Mouse (Mus musculus): ENCODE measurements around the gene Cmtr1.
A peak's percentile ranks its signal among the peaks of the same experiment; 100 is the strongest.

Gene Cmtr1

GRCm38 (mm10) chr17:29669030-29669429 lies 8.6 kb downstream of the Cmtr1 start:
- DNase-seq (ENCODE audit: low read depth, low spot score), result no peak

- DNase-seq (ENCODE audit: low read depth, low spot score), result no peak
These were observed 9.5 kb downstream of the Cmtr1 start for GRCm38 (mm10) chr17:29669936-29670335.

- DNase-seq (ENCODE audit: low read depth, low spot score), result no peak
These were observed 10.6 kb downstream of the Cmtr1 start for GRCm38 (mm10) chr17:29671021-29671420.

- no peak for DNase-seq (ENCODE audit: low read depth, low spot score)
These were observed 12.9 kb downstream of the Cmtr1 start for GRCm38 (mm10) chr17:29673325-29673724.

GRCm38 (mm10) chr17:29678526-29678925 lies 18.1 kb downstream of the Cmtr1 start:
- no peak for DNase-seq (ENCODE audit: low read depth, low spot score)

GRCm38 (mm10) chr17:29679038-29679767 lies 18.8 kb downstream of the Cmtr1 start:
- no peak for DNase-seq (ENCODE audit: low read depth, low spot score)

- DNase-seq (ENCODE audit: low read depth, low spot score), result no peak
These were observed 19.8 kb downstream of the Cmtr1 start for GRCm38 (mm10) chr17:29680174-29680573.

- DNase-seq (ENCODE audit: low read depth, low spot score), result no peak
These were observed 20.5 kb downstream of the Cmtr1 start for GRCm38 (mm10) chr17:29680921-29681320.

GRCm38 (mm10) chr17:29681669-29682068 lies 21.3 kb downstream of the Cmtr1 start:
- DNase-seq (ENCODE audit: low read depth, low spot score), result peak; percentile 42

GRCm38 (mm10) chr17:29682261-29682660 lies 21.9 kb downstream of the Cmtr1 start:
- DNase-seq (ENCODE audit: low read depth, low spot score), result no peak

- no peak for DNase-seq (ENCODE audit: low read depth, low spot score)
These were observed 22.7 kb downstream of the Cmtr1 start for GRCm38 (mm10) chr17:29683127-29683526.

- DNase-seq (ENCODE audit: low read depth, low spot score), result no peak
These were observed 23.9 kb downstream of the Cmtr1 start for GRCm38 (mm10) chr17:29684275-29684674.

GRCm38 (mm10) chr17:29686771-29687170 lies 26.4 kb downstream of the Cmtr1 start:
- DNase-seq (ENCODE audit: low read depth, low spot score), result no peak

GRCm38 (mm10) chr17:29687373-29687772 lies 27.0 kb downstream of the Cmtr1 start:
- DNase-seq (ENCODE audit: low read depth, low spot score), result no peak

GRCm38 (mm10) chr17:29688610-29689009 lies 28.2 kb downstream of the Cmtr1 start:
- no peak for DNase-seq (ENCODE audit: low read depth, low spot score)

GRCm38 (mm10) chr17:29690257-29690656 lies 29.9 kb downstream of the Cmtr1 start:
- no peak for DNase-seq (ENCODE audit: low read depth, low spot score)

- DNase-seq (ENCODE audit: low read depth, low spot score), result no peak
These were observed 32.4 kb downstream of the Cmtr1 start for GRCm38 (mm10) chr17:29692827-29693226.

GRCm38 (mm10) chr17:29693571-29693970 lies 33.2 kb downstream of the Cmtr1 start:
- DNase-seq (ENCODE audit: low read depth, low spot score), result no peak

GRCm38 (mm10) chr17:29694516-29694915 lies 34.1 kb downstream of the Cmtr1 start:
- peak; percentile 73 for DNase-seq (ENCODE audit: low read depth, low spot score)

GRCm38 (mm10) chr17:29696940-29697339 lies 36.5 kb downstream of the Cmtr1 start:
- DNase-seq (ENCODE audit: low read depth, low spot score), result no peak

GRCm38 (mm10) chr17:29698421-29698820 lies 38.0 kb downstream of the Cmtr1 start:
- DNase-seq (ENCODE audit: low read depth, low spot score), result no peak

- DNase-seq (ENCODE audit: low read depth, low spot score), result no peak
These were observed 40.2 kb downstream of the Cmtr1 start for GRCm38 (mm10) chr17:29700573-29700972.

GRCm38 (mm10) chr17:29702938-29703710 lies 42.7 kb downstream of the Cmtr1 start:
- DNase-seq (ENCODE audit: low read depth, low spot score), result no peak

Data from R1 (cell line).